Mouse (Mus musculus): ENCODE measurements around the gene Rdh9.

- TF ChIP-seq GATA1 (IDR thresholded peaks at IDR 0.05; ENCODE audit: low read length) (no peak), TAL1 (IDR thresholded peaks at IDR 0.05; ENCODE audit: low read length) (no peak)
Observed at GRCm38 (mm10) chr10:127737552-127737951, 38.6 kb upstream of the Rdh9 start.
